Mouse (Mus musculus): ENCODE results near the gene Sectm1b.
A peak's percentile ranks its signal among the peaks of the same experiment; 100 is the strongest.
"Not testable (repeated sequence)": the region's sequence is repeated elsewhere in the genome, so short reads cannot be mapped to it uniquely, and the experiment has no call there.

Sectm1b gene

GRCm38 (mm10) chr11:121069662-121070061 is 6.3 kb upstream of the Sectm1b start:
- DNase-seq (ENCODE audit: low read depth, low spot score) = not testable (repeated sequence)

GRCm38 (mm10) chr11:121067895-121068294 is 4.5 kb upstream of the Sectm1b start:
- DNase-seq (ENCODE audit: low read depth, low spot score) = no peak

- no peak for DNase-seq (ENCODE audit: low read depth, low spot score)
Observed at GRCm38 (mm10) chr11:121064197-121064596, 828 bp upstream of the Sectm1b start.

- no peak for DNase-seq (ENCODE audit: low read depth, low spot score)
Observed at GRCm38 (mm10) chr11:121061615-121062014, 1.8 kb downstream of the Sectm1b start.

GRCm38 (mm10) chr11:121060401-121061067 is 2.8 kb downstream of the Sectm1b start:
- DNase-seq (ENCODE audit: low read depth, low spot score) = not testable (repeated sequence)

- DNase-seq (ENCODE audit: low read depth, low spot score) = no peak
Observed at GRCm38 (mm10) chr11:121059471-121059870, 3.9 kb downstream of the Sectm1b start.

- DNase-seq (ENCODE audit: low read depth, low spot score) = no peak
Observed at GRCm38 (mm10) chr11:121058956-121059355, 4.4 kb downstream of the Sectm1b start.

- no peak for DNase-seq (ENCODE audit: low read depth, low spot score)
Observed at GRCm38 (mm10) chr11:121058122-121058521, 5.2 kb downstream of the Sectm1b start.

- DNase-seq (ENCODE audit: low read depth, low spot score) = no peak
Observed at GRCm38 (mm10) chr11:121056536-121057236, 6.7 kb downstream of the Sectm1b start.

- DNase-seq (ENCODE audit: low read depth, low spot score) = peak; percentile 88
Observed at GRCm38 (mm10) chr11:121053536-121053935, 9.8 kb downstream of the Sectm1b start.

- no peak for DNase-seq (ENCODE audit: low read depth, low spot score)
Observed at GRCm38 (mm10) chr11:121052387-121052786, 11.0 kb downstream of the Sectm1b start.

GRCm38 (mm10) chr11:121051793-121052192 is 11.6 kb downstream of the Sectm1b start:
- no peak for DNase-seq (ENCODE audit: low read depth, low spot score)

- DNase-seq (ENCODE audit: low read depth, low spot score) = no peak
Observed at GRCm38 (mm10) chr11:121049840-121050239, 13.5 kb downstream of the Sectm1b start.

- peak; percentile 47 for DNase-seq (ENCODE audit: low read depth, low spot score)
Observed at GRCm38 (mm10) chr11:121047826-121048399, 15.5 kb downstream of the Sectm1b start.

GRCm38 (mm10) chr11:121045286-121045685 is 18.1 kb downstream of the Sectm1b start:
- peak; percentile 27 for DNase-seq (ENCODE audit: low read depth, low spot score)

- not testable (repeated sequence) for DNase-seq (ENCODE audit: low read depth, low spot score)
Observed at GRCm38 (mm10) chr11:121043025-121043424, 20.3 kb downstream of the Sectm1b start.

- DNase-seq (ENCODE audit: low read depth, low spot score) = no peak
Observed at GRCm38 (mm10) chr11:121042480-121042879, 20.9 kb downstream of the Sectm1b start.

- no peak for DNase-seq (ENCODE audit: low read depth, low spot score)
Observed at GRCm38 (mm10) chr11:121041636-121042035, 21.7 kb downstream of the Sectm1b start.

GRCm38 (mm10) chr11:121041212-121041611 is 22.2 kb downstream of the Sectm1b start:
- DNase-seq (ENCODE audit: low read depth, low spot score) = peak; percentile 90

GRCm38 (mm10) chr11:121039302-121039701 is 24.1 kb downstream of the Sectm1b start, which contains the start of gene Cd7:
TSS of gene Cd7 (minus strand) at chr11:121039418.
- peak; percentile 10 for DNase-seq (ENCODE audit: low read depth, low spot score)

- DNase-seq (ENCODE audit: low read depth, low spot score) = no peak
Observed at GRCm38 (mm10) chr11:121038366-121039240, 24.8 kb downstream of the Sectm1b start.

- no peak for DNase-seq (ENCODE audit: low read depth, low spot score)
Observed at GRCm38 (mm10) chr11:121033118-121033517, 30.3 kb downstream of the Sectm1b start.

Data from ZHBTc4 (cell line).